Mouse (Mus musculus): Measurements from ENCODE around the gene Adamts8.

The Adamts8 gene

DNA sequence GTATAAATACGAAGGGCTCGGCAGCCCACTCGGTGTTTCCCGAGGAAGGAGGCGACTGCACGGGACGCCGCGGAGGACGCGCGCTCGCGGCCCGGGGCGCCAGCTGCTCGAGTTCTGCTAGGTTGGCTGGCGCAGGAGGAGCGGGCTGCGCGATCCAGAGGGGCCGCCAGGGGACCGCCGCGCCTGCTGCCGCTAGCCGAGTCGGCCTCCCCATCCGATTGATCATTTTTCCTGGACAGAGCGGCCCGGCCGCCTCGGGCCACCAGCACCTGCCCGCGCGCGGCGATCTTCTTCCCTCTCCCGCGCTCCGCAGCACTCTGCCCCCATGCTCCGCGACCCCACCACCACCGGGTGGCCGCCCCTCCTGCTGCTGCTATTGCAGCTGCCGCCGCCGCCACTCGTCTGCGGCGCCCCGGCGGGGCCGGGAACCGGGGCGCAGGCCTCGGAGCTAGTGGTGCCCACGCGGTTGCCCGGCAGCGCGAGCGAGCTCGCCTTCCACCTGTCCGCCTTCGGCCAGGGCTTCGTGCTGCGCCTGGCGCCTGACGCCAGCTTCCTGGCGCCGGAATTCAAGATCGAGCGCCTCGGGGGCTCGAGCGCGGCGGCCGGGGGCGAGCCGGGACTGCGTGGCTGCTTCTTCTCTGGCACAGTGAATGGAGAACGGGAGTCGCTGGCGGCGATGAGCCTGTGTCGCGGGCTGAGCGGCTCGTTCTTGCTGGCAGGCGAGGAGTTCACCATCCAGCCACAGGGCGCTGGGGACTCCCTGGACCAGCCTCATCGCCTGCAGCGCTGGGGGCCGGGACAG lies at the start of gene Adamts8:
Gene Adamts8 (plus strand): TSS at position 51 of the 802 bp plus-strand sequence.
- peak in 1 of 2 experiments; percentile 7 for DNase-seq

DNA sequence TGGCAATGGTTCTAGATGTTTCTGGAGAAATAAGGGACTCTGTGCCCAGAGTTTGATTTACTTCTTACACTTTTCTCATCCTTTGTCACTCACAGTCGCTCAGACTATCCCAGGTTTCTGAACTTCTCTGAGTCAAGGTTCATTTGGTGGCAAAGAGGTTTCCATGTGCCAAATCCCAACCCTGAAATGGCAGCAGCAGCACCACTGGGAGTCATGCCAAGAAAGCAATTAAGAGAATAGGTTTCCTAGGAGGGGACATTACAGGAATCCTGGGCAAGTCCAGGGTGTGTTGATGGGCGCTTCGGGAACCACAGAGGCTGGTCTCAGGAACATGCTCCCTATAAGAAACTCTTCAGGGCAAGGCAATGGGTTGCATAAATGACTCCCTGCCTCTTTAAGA lies 46.7 kb upstream of the Adamts8 start:
- no peak for DNase-seq

GRCm38 (mm10) chr9:30896752-30897151 lies 45.6 kb upstream of the Adamts8 start:
- DNase-seq, result no peak

DNA sequence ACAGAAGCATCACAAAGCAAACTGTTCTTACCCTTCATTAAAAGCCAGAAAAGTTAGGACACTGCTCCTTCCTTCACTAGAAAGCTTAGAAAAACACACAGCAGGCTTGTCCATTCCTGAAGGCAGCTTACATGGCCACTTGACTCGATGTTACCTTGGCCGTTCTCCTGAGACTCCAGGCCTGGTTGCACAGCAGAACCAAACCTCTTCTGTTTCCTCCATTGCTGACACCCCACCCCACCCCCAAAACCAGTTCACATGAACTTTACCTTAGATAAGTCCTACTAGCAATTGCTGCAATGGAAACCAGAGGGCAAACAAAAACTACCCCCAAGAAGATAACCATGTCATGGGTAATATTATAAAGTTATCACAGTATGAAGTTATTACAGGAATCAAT lies 45.2 kb upstream of the Adamts8 start:
- no peak for DNase-seq

DNA sequence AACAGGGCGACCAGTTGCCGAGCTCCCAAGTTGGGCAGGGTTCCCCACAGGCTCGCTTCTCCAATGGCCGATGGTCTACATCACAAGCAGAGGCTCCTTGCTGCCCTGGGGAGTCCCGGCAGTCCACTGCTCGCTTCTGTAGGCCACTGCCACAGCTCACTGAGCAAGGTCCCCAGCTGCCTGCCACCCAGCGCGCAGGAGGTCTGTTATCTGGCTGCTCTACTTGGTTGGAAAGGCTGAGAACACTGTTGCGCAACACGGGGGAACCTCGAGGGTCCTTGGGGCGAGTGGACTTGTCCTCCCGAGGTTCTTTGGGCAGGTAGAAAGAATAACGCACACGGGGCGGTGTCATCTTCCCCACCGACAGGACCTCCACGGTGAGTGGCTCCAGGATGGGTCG lies 40.2 kb upstream of the Adamts8 start:
- no peak for DNase-seq

- DNase-seq, result no peak
Measured at GRCm38 (mm10) chr9:30902641-30903040, 39.7 kb upstream of the Adamts8 start.

DNA sequence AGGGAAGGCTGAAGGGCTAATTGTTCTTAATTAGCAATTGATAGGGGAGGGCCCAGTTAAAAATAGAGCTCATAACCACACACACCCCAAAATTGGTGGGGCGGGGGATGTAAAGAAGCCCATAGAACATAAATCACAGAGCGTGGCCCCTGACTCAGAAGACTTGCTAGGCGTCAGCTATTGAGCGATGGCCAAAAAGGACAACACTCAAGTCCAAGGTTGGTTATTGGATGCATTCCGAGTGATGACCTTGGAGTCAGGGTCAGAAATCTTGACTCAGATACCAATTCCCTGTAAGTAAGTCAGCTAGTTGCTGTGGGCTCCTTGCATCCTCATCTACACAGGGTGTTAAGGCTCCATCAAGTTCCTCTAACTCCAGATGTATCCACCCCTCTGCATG lies 39.1 kb upstream of the Adamts8 start:
- no peak for DNase-seq

GRCm38 (mm10) chr9:30905861-30906260 lies 36.5 kb upstream of the Adamts8 start:
- no peak for DNase-seq

DNA sequence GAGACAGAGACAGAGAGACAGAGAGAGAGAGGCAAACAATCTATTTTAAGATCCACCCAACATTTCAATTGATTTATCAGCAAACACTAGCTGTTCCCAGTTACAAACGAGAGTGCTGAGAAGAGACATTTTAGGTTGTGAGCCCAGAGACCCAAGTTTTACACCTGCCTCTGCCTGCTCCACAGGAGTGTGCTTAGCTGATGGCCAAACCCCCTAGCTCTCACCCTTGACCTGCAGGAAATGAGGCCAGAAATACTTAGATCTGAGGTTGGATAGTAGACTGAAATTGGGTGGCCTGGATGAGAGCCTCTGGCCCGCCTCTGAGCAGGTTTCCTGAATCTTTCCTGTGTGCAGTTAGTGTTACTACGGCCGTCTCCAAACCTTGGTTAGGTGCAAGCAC lies 35.9 kb upstream of the Adamts8 start:
- no peak for DNase-seq

- DNase-seq, result no peak
Measured at GRCm38 (mm10) chr9:30907677-30908295, 34.6 kb upstream of the Adamts8 start.

DNA sequence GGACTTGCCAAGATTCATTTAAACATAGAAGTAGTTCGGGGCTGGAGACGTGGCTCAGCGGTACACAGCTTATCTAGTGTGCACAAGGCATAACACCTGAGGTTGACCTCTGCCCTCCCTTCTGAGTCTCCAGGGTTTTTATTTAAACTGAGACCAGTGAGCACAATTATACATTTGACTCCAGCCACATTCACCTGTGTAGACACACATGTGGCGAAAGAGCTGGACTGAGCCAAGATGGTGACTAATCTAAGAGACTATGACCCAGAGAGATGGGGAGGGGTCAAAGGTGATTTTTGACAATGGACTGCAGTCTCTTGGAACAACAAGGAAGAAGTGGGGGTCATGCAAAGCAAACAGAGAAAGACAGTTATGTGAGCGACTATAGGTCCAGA lies 34.1 kb upstream of the Adamts8 start:
- no peak for DNase-seq

- DNase-seq, result no peak
Measured at GRCm38 (mm10) chr9:30908973-30909372, 33.4 kb upstream of the Adamts8 start.

DNA sequence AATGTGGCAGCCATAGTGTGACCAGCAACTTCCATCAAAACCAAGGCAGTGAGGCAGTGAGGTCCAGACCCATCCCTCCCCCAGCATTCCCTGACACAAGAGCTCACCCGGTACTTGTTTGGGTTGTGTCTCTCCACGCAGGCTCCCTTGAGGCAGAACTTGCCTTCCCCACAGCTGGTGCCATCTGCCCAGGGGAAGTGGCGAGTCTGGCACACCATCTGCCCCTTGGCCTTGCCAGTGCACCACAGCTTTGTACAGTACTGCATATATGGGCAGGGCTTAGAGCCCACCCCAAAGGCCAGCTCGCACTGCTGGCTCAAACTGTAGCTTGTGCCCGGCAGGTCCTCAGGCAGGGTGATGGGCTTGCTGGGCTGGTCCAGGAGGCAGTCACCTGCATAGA lies 31.9 kb upstream of the Adamts8 start:
- DNase-seq, result no peak

GRCm38 (mm10) chr9:30912161-30912560 lies 30.2 kb upstream of the Adamts8 start:
- DNase-seq, result no peak

DNA sequence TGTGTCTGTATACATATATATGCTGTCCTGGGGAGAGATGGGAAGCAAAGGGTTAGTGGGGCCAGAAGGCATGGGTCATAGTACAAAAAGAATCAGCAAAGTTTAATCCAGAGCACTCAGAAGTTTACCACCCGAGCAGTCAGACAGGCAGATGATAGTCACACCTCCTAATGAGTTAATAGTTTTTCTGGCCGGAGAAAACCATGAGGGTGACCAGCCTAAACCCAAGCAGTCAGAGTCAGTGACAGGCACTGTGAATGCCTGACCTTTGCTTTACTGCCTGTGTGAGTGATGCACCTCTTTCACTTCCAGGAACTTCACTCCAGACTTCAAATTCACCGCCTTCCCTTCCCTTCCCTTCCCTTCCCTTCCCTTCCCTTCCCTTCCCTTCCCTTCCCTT lies 28.9 kb upstream of the Adamts8 start:
- DNase-seq, result no peak

DNA sequence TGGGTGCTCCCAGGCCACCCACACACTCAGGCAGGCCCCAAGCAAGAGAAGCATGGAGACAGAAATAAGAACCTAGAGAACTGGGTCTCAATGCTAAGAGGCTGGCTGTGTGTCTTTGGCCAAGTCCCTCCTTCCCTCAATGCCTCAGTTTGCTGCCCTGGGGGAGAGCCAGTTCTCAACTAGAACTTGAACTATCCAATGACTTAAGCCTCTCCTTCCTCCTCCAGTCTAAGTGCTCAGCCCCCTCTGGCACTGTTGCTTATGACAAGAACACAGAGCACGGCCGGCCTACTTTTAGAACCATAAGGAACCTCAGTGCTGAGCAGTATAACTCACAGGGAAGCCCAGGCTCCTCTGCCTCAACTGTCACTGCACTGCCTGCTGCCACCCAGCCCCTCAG lies 28.1 kb upstream of the Adamts8 start:
- no peak for DNase-seq

GRCm38 (mm10) chr9:30916266-30916968 lies 25.9 kb upstream of the Adamts8 start:
- no peak for DNase-seq

DNA sequence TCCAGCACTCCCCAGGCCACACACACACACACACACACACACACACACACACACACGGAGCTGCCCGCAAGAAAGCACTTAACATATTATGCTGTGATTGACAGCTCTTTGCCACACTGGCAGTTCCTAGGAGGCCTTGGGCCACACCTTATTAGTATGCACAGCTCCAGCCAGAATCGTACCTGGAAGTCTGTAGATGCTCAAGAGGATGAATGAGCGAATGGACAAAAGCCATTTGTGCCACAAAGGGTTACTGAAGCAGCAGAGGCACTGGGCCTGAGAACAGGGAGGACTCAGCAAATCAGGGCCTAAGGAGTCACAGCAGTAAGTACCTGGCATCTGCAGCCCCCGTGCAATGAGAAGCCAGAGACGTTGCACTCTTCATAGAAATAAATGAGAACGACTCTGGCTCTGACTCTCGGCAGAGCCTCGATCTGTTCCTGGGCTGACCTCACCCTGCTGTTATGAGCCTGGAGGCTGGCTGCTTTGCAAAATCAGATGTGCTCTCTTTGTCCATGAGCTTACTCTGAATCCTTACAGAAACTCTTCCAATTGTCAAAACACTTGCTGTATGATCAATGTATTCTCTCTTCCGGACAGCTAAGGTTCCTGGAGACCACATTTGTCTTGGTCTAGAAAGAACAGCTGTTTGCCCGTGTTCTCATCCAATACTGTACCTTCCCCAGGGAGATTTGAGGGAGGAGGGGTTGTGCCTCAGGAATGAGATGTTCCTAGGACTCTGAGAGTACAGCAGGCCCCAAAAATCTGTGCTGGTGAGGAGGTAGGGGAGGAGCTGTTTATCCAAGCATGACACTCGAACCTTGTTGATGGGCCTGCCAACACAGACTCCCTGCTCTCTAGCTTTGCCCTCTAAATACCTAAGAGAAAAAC lies 23.7 kb upstream of the Adamts8 start:
- no peak for DNase-seq

GRCm38 (mm10) chr9:30919686-30920085 lies 22.7 kb upstream of the Adamts8 start:
- no peak for DNase-seq

DNA sequence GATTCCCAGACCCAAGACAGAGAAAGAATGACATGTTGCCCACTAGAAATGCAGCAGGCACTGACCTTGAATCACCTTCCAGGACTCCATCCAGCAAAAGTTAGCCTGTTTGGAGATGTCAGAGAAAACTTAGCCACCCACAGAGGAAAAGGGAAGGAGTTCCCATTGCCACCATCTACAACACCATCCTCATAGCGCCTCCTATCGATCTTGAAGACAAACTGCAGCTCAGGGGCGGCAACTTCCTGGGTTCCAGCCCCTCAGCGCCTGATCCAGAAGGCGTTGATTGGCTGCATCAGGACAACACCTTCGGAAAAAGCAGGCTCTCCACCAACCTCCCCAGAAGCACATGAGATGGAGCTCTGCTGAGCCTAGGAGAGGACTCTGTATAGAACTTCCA lies 21.6 kb upstream of the Adamts8 start:
- no peak for DNase-seq

DNA sequence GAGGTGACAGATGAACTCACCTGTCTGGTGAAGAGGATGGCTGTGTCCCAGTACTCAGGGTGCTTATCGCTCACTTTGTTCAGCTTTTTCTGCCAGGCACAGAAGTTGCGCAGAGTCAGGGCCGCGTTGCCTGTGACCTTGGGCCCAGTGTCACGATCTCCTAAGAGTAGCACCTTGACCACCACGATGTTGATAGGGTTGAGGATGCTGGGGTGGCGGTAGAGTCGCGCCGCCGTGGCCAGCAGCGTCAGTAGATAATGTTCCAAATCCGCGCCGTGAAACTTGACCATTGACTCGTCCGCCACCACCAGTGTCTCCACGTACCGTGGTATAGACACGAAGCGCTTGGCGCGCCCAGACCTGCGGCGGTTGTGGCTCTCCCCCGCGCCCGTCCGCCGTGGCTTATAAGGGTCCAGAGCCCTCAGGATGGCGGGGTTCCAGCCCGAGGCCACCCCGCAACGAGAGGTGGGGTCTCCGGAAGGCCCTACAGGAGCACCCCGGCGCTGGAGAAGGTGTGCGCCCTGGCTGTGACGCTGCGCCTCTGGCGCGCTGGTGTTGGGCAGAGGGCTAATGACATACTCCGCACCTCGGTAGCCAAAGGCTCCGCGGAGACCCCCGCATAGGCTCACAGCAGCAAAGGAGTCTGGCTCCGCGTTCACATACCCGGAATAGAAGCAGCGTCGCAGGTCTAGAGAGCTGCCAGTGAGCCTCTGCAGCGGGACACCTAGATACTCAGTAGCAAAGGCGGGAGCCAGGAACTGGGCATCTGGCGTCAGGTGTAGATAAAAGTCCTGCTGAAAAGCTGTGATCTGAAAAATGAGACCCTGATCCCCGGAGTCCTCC lies 20.9 kb upstream of the Adamts8 start:
- DNase-seq, result no peak
